Mouse (Mus musculus): ENCODE results near the gene Pear1.

Pear1 gene

GRCm38 (mm10) chr3:87809322-87809962 is 14.7 kb downstream of the Pear1 start:
- no peak for DNase-seq (ENCODE audit: low spot score)

- DNase-seq (ENCODE audit: low spot score), result no peak
Observed at GRCm38 (mm10) chr3:87804038-87804677, 19.9 kb downstream of the Pear1 start.

GRCm38 (mm10) chr3:87801681-87802080 is 22.4 kb downstream of the Pear1 start:
- no peak for DNase-seq (ENCODE audit: low spot score)

DNA sequence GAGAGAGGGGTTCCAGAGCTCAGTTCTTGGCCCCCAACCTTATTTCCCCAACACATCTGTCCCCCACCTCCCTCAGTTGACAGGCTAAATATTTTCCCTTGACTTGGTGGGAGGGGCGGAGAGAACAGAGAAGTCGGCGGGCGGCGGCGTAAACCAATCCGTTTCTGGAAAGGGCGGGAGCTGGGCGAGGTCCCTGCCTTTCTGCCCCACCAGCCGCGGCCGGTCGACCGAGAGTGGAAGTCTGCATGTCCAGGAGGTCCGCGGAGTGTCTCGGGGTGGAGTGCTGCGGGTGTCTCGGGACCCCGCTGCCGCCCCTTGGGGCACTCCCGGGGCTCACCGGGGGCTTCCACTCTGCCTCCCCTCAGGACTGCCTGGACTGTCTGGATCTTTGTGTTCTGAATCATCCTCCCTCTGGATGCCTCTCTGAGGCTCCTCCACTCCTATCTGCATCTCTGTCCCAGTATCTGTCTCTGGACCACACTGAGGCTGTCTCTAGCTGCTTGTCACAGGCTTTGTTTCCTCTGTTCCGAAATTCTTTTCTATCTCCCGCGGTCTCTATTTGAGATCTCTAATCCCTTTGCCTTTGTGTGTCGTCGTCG is 27.3 kb downstream of the Pear1 start, which contains the start of gene Insrr:
Insrr (plus strand) TSS at position 216 of the 599 bp plus-strand sequence.
- no peak for DNase-seq (ENCODE audit: low spot score)

- DNase-seq (ENCODE audit: low spot score), result peak; percentile 46
Observed at GRCm38 (mm10) chr3:87795336-87796277, 28.5 kb downstream of the Pear1 start.

DNA sequence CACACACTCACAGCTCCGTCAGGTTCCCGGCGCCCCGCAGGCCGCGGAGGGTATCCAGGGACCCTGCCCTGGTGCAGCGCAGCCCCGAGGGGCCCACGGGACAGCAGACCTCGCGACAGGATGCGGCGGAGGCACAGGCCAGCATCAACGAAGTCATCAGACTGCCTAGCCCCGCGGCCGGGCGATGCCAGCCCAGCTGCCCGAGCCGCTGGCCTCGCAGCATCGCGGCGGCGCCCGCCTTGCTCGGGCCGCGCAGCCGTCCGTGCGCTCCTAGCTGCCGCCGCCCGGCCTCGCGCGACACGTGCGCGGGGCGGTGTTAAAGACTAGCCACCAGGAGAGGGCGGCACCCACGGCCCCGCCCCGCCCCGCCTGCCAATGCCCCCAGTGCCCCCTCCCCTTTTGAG is 29.2 kb downstream of the Pear1 start, which contains the start of gene Ntrk1:
Ntrk1 (minus strand) TSS at position 241 of the 404 bp plus-strand sequence.
- no peak for DNase-seq (ENCODE audit: low spot score)

GRCm38 (mm10) chr3:87789768-87790167 is 34.3 kb downstream of the Pear1 start:
- no peak for DNase-seq (ENCODE audit: low spot score)

DNA sequence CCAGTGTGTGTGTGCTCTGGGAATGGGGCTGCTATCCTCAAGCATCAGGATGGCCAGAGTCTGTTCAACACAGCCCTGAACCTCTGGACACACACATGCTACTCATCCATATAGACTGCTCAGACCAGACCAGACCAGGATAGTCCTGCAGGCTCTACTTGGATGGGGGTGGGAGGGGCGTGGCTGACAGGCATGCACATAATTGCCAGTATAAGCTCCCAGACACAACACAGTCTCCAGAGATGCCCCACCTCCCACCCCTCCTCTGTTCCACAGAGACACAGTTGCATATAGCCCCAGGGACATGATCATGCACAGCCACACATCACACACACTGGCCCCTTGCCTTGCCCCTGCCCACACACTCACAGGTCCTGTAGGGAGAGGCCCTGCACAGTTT is 34.9 kb downstream of the Pear1 start:
- no peak for DNase-seq (ENCODE audit: low spot score)

- DNase-seq (ENCODE audit: low spot score), result no peak
Observed at GRCm38 (mm10) chr3:87785626-87786214, 38.4 kb downstream of the Pear1 start.

- no peak for DNase-seq (ENCODE audit: low spot score)
Observed at GRCm38 (mm10) chr3:87785156-87785555, 39.0 kb downstream of the Pear1 start.

- DNase-seq (ENCODE audit: low spot score), result no peak
Observed at GRCm38 (mm10) chr3:87783282-87784023, 40.7 kb downstream of the Pear1 start.

DNA sequence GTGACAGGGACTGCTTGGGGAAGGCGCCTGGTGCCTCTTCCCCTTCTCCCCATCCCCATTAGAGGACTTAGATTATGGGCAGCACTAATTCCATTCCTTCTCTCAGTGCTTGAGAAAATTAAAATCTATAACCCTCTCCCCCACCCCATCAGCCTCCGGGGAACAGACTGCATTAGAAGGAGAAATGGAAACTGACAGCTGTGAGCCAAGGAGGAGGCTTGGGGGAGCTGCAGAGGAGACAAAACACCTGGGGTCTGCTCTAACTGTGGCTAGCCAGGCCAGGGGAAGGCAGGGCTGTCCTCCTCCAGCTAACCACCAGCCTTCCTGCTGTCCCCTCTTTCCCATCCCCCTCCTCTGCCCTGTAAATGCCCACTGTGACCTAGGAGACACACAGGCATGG is 45.0 kb downstream of the Pear1 start:
- DNase-seq (ENCODE audit: low spot score), result no peak

GRCm38 (mm10) chr3:87778283-87778682 is 45.8 kb downstream of the Pear1 start:
- no peak for DNase-seq (ENCODE audit: low spot score)

DNA sequence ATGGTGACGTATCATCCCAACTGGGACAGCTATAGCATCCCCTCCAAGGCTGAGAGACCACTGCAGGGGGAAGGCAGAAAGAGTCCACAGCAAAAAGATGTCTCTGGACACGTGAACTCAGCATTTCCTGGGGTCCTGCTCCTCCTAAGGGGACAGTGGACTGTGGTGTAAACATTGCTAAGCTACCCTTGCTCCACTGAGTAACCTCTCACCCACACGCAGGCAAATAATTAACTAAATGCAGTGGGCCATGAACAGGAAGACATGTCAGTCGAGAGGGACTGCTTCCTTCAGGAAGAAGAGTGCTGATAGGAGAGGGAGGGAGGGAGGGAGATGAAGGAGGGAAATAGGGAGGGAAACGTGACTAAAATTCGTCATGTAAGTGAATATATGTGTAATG is 53.0 kb downstream of the Pear1 start:
- no peak for DNase-seq (ENCODE audit: low spot score)

- DNase-seq (ENCODE audit: low spot score), result peak; percentile 66
Observed at GRCm38 (mm10) chr3:87770280-87770679, 53.8 kb downstream of the Pear1 start.

DNA sequence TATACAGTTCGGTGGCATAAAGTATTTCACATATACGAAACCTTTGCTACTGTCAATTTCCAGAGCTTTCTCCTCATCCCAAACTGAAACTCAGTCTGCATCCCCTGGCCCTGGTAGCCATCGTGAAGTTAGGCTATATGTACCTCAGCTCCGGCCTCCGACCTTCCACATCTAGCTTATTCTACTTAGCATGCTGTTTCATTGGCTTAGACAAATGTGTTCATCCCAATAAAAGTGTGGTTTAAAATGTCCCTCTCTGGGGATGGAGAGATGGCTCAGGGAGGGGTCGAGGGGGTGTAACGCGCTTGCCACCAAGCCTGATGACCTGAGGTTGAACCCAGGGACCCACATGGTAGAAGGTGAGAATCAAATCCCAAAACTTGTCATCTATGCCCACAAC is 54.6 kb downstream of the Pear1 start:
- DNase-seq (ENCODE audit: low spot score), result no peak

DNA sequence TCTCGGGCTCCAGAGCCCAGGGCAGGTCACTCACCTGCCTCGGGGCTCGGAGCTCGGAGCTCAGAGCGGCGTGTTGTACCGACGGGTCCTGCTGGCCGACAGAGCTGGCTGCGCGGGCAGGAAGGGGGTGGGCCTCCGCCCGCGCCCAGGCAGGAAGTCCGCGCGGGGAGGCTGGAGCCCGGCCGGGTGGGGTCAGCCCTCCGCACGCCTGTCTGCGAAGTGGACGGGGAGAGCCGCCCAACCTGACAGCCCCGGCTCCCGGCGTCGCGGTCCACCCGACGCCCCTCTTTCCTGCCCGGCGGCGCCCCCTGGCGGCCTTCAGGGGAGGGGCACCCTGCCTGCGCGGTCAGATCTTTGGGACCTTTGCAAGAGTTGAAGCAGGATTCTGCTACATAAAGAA is 55.3 kb downstream of the Pear1 start:
- DNase-seq (ENCODE audit: low spot score), result peak; percentile 82

DNA sequence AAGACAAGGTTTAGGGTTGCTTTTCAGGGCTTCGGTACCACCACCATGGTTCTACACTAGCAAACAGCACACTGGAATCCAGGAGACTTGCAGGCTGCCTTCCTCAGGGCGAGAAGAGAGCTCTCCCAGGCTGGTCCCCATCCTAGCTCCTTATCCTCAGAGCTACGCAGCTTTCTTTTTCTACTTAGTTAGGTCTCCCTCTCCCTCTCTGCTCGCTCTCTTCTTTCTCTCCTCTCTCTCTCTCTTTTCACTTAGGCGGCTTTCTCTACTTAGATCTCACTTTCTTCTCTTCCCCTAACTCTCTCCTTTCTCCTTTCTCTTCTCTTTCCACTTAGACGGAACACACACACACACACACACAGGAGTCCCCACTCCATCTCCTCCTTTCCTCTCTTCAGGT is 55.7 kb downstream of the Pear1 start:
- DNase-seq (ENCODE audit: low spot score), result no peak

DNA sequence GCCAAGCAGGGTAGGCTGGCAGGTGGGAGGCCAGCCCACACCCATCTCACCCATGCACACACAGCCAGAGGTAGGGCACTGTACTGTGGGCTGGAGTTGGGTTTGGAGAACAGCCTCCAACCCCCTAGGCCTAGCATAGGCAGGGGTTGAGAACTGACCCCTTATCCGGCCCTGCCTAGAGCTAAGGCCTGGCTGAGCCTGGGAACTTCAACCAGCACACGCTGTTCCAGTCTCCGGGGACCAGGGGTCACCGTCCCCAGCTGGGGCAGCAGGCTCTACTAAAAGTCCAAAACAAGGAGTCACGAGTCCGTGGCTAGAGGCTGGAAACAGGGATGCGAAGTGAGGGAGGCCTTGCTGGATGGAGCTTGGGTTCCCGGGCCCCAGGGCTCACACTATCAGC is 56.3 kb downstream of the Pear1 start:
- DNase-seq (ENCODE audit: low spot score), result no peak

GRCm38 (mm10) chr3:87766284-87766667 is 57.8 kb downstream of the Pear1 start:
- no peak for DNase-seq (ENCODE audit: low spot score)

- no peak for DNase-seq (ENCODE audit: low spot score)
Observed at GRCm38 (mm10) chr3:87765631-87766283, 58.3 kb downstream of the Pear1 start.
